Mouse (Mus musculus): ENCODE data around the gene Tbc1d10a.

GRCm38 (mm10) chr11:4218637-4219036 lies 32.0 kb downstream of the Tbc1d10a start:
- no peak for TF ChIP-seq POLR2A (IDR thresholded peaks at IDR 0.05; ENCODE audit: insufficient read length, low read depth)
- TF ChIP-seq E2F4 (IDR thresholded peaks at IDR 0.05; ENCODE audit: insufficient read depth) = no peak
- TF ChIP-seq MAX (IDR thresholded peaks at IDR 0.05; ENCODE audit: low read depth) = no peak
- no peak for TF ChIP-seq USF1 (IDR thresholded peaks at IDR 0.05; ENCODE audit: low read depth)
- no peak for TF ChIP-seq CEBPB (IDR thresholded peaks at IDR 0.05; ENCODE audit: insufficient read depth, poor library complexity, severe bottlenecking)
- TF ChIP-seq SRF (IDR thresholded peaks at IDR 0.05; ENCODE audit: control insufficient read depth, insufficient read length, low read depth) = no peak
- no peak for TF ChIP-seq POLR2AphosphoS2 (IDR thresholded peaks at IDR 0.05; ENCODE audit: insufficient read length, low read depth)
- no peak for TF ChIP-seq TCF12 (IDR thresholded peaks at IDR 0.05; ENCODE audit: insufficient read depth, poor library complexity, severe bottlenecking)
- no peak for TF ChIP-seq MYOD1 (IDR thresholded peaks at IDR 0.05; ENCODE audit: control insufficient read depth in 1 of 3, insufficient read length in 2 of 3, low read depth in 2 of 3)
- TF ChIP-seq TCF3 (IDR thresholded peaks at IDR 0.05; ENCODE audit: insufficient read length, low read depth) = no peak
- no peak for TF ChIP-seq MYOG (IDR thresholded peaks at IDR 0.05; ENCODE audit: control insufficient read depth in 1 of 3, insufficient read depth in 1 of 3, insufficient read length in 2 of 3, low read depth in 2 of 3)

Measured in myocyte (in vitro differentiated cells).